Mouse (Mus musculus) ES-Bruce4 (cell line): ENCODE results near the gene Wdfy1. TPM values are rescaled to one million over a fixed set of nuclear protein-coding genes. Genes with fewer than 3 reads are reported as not detected.

Experiments
- H3K27ac ChIP-seq: 2 replicates; pipeline ENCODE4 v1.5.1; 2012; ENCODE audit warnings: low read length, inconsistent platforms; ENCODE audit not compliant: insufficient read depth
- H3K27me3 ChIP-seq: 2 replicates; pipeline ENCODE4 v1.6.1; 2012; ENCODE audit warnings: mild to moderate bottlenecking, low read length, inconsistent platforms; ENCODE audit not compliant: control insufficient read depth, poor library complexity, insufficient read depth, severe bottlenecking
- H3K36me3 ChIP-seq: 2 replicates; pipeline ENCODE4 v1.6.1; 2012; ENCODE audit warnings: inconsistent platforms, mild to moderate bottlenecking, low read length, moderate library complexity; ENCODE audit not compliant: control insufficient read depth, poor library complexity, insufficient read depth, severe bottlenecking
- H3K4me1 ChIP-seq: one replicate; pipeline ENCODE4 v1.8.1; 2011; ENCODE audit warnings: low read length; ENCODE audit not compliant: control insufficient read depth, insufficient read depth
- H3K4me3 ChIP-seq: 2 replicates; pipeline ENCODE4 v1.5.1; 2011; ENCODE audit warnings: low read depth, mild to moderate bottlenecking, low read length
- H3K9ac ChIP-seq: 2 replicates; pipeline ENCODE4 v1.6.1; 2012; ENCODE audit warnings: low read depth, mild to moderate bottlenecking, inconsistent platforms; ENCODE audit not compliant: poor library complexity, severe bottlenecking
- H3K9me3 ChIP-seq: replicated peaks from 2 replicates; pipeline ENCODE4 v1.6.1; 2012; ENCODE audit warnings: mild to moderate bottlenecking, low read length, inconsistent platforms; ENCODE audit not compliant: control insufficient read depth, poor library complexity, insufficient read depth, severe bottlenecking
- CTCF ChIP-seq: IDR thresholded peaks from one replicate; pipeline ENCODE4 v1.8.1; 2011; ENCODE audit warnings: low read depth, low read length
- EP300 ChIP-seq: IDR thresholded peaks from 2 replicates; pipeline ENCODE4 v1.6.1; 2011; ENCODE audit warnings: low read depth, low read length; ENCODE audit not compliant: insufficient read depth
- POLR2A ChIP-seq: IDR thresholded peaks from one replicate; pipeline ENCODE4 v1.8.1; 2011; ENCODE audit warnings: low read length; ENCODE audit not compliant: insufficient read depth
- polyA plus RNA-seq: library from polyadenylated mRNA; stranded (reverse); fragments of >200 nt; gene quantifications from 2 replicates; pipeline ENCODE4 v1.2.4, GENCODE M21; 2011; ENCODE audit warnings: low read depth; ENCODE audit not compliant: missing spikeins, insufficient read depth, insufficient read length

The Wdfy1 gene
- polyA plus RNA-seq, 1 experiment, result 23.0 TPM

- Histone ChIP-seq H3K9me3 (no peaks in the 10 kb centered on the region; the same call in 1 of the 2 replicates), H3K9ac (no peak overlapping the region), H3K4me1 (no peaks in the 10 kb centered on the region), H3K4me3 (no peak overlapping the region), H3K36me3 (no peaks in the 10 kb centered on the region; the same call in 1 of the 2 replicates), H3K27ac (no peak overlapping the region), H3K27me3 (no peaks in the 10 kb centered on the region)
- TF ChIP-seq POLR2A (no peak), EP300 (no peak), CTCF (no peak)
Observed at GRCm38 (mm10) chr1:79741002-79741401, 34.9 kb downstream of the Wdfy1 start.

GRCm38 (mm10) chr1:79739726-79740125 lies 36.2 kb downstream of the Wdfy1 start:
- Histone ChIP-seq H3K9ac (no peak overlapping the region), H3K27ac (no peak overlapping the region)
- TF ChIP-seq EP300 (no peak), POLR2A (no peak), CTCF (no peak)

GRCm38 (mm10) chr1:79736408-79736807 lies 39.5 kb downstream of the Wdfy1 start:
- TF ChIP-seq CTCF (no peak), EP300 (no peak), POLR2A (no peak)
- H3K27me3 ChIP-seq, result no peaks in the 10 kb centered on the region
- H3K4me1 ChIP-seq, result no peaks in the 10 kb centered on the region
- no peaks in the 10 kb centered on the region; the same call in 1 of the 2 replicates for H3K9me3 ChIP-seq
- H3K9ac ChIP-seq, result no peak overlapping the region
- no peak overlapping the region for H3K4me3 ChIP-seq
- H3K27ac ChIP-seq, result no peak overlapping the region
- H3K36me3 ChIP-seq, result no peaks in the 10 kb centered on the region; the same call in 1 of the 2 replicates

More at GRCm38 (mm10) chr1:79739726-79740125, 36.2 kb downstream of the Wdfy1 start:
- H3K4me3 ChIP-seq, result no peak overlapping the region
- H3K36me3 ChIP-seq, result no peaks in the 10 kb centered on the region; the same call in 1 of the 2 replicates
- H3K4me1 ChIP-seq, result no peaks in the 10 kb centered on the region
- no peaks in the 10 kb centered on the region for H3K27me3 ChIP-seq
- H3K9me3 ChIP-seq, result no peaks in the 10 kb centered on the region; the same call in 1 of the 2 replicates

- no peak for TF ChIP-seq EP300
- TF ChIP-seq POLR2A, result no peak
- TF ChIP-seq CTCF, result no peak
- H3K27me3 ChIP-seq, result no peaks in the 10 kb centered on the region
- H3K4me1 ChIP-seq, result no peaks in the 10 kb centered on the region
- H3K9me3 ChIP-seq, result no peaks in the 10 kb centered on the region; the same call in 1 of the 2 replicates
- no peak overlapping the region for H3K27ac ChIP-seq
- no peak overlapping the region for H3K9ac ChIP-seq
- H3K36me3 ChIP-seq, result no peaks in the 10 kb centered on the region
- no peak overlapping the region for H3K4me3 ChIP-seq
Observed at GRCm38 (mm10) chr1:79734794-79735193, 41.1 kb downstream of the Wdfy1 start.

GRCm38 (mm10) chr1:79714152-79714923 lies 61.6 kb downstream of the Wdfy1 start:
- TF ChIP-seq POLR2A, result no peak
- no peak for TF ChIP-seq EP300
- no peak for TF ChIP-seq CTCF
- Histone ChIP-seq H3K27me3 (no peaks in the 10 kb centered on the region), H3K9me3 (no peaks in the 10 kb centered on the region), H3K27ac (no peak overlapping the region), H3K36me3 (no peaks in the 10 kb centered on the region; the same call in 1 of the 2 replicates), H3K9ac (no peak overlapping the region), H3K4me3 (no peak overlapping the region), H3K4me1 (no peaks in the 10 kb centered on the region)

GRCm38 (mm10) chr1:79713081-79713480 lies 62.9 kb downstream of the Wdfy1 start:
- Histone ChIP-seq H3K4me1 (no peaks in the 10 kb centered on the region), H3K36me3 (no peaks in the 10 kb centered on the region; the same call in 1 of the 2 replicates)

More at GRCm38 (mm10) chr1:79713081-79713480, 62.9 kb downstream of the Wdfy1 start:
- Histone ChIP-seq H3K27ac (no peak overlapping the region), H3K9me3 (no peaks in the 10 kb centered on the region), H3K27me3 (no peaks in the 10 kb centered on the region), H3K4me3 (no peak overlapping the region), H3K9ac (no peak overlapping the region)
- TF ChIP-seq CTCF (no peak), EP300 (no peak), POLR2A (no peak)
